Mouse (Mus musculus): Measurements from ENCODE around the gene Sprr2a2.
"Not testable (repeated sequence)": the region's sequence is repeated elsewhere in the genome, so short reads cannot be mapped to it uniquely, and the experiment has no call there.

Gene Sprr2a2

DNA sequence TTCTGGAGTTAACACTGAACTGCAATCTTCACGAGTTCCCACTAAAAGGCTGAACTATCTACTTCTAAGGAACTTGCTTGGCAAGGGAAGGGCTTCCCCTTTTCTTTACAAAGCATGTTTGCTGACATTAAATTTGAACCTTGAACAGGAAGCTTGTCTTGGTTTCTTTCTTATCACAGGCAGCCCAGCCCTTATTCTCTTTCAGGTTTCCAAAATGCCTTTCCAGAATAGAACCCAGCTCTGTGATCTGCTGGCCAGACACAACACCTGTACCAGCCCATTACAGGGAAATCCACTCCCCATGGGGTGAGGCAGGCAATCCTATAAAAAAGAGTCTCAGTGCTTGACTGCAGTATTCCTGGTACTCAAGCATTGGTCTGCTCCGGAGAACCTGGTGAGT lies at the start of gene Sprr2a2, which contains the start of gene Sprr2a1:
Sprr2a2 (plus strand) TSS at position 352 of the 400 bp plus-strand sequence.
Sprr2a1 (plus strand) TSS at position 231 of the 400 bp plus-strand sequence.
- not testable (repeated sequence) for DNase-seq (ENCODE audit: low spot score)

DNA sequence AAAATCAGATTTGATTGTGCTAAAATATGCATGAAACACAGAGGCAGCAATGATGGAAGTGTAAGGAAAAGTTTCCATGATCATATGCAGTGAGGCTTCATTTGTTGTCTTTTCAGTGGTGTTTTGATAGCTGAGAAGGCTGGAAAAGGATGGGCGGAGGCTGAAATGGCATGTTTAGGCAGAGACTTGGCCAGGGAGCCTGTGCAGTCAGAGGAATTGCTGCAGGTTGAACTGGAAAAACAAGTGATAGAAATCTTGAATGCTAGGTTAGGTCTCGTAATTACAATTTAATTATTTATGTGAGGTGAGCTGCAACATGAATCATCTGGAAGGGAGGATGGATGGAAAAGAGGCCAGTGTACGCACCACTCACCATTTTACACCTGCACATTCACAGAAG lies 45.9 kb upstream of the Sprr2a2 start:
- no peak for DNase-seq (ENCODE audit: low spot score)

DNA sequence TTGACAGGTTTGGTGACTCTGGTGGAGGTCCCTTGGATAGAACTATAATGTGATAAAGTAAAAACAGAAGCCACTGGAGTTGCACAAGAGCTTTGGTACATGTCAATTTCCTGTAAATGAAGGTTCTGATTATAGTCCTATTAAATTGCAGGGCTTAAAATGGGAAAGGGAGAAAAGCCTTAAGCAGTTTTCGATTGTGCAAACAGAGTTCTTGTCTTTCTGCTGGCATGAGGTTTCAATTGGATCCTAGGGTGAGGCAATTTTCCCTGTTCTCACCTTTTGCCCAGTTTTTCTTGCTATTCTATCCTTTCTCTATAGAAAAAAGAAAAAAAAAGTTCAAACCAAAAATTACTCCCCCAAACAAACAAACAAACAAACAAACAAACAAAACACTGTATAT lies 38.8 kb upstream of the Sprr2a2 start:
- no peak for DNase-seq (ENCODE audit: low spot score)

DNA sequence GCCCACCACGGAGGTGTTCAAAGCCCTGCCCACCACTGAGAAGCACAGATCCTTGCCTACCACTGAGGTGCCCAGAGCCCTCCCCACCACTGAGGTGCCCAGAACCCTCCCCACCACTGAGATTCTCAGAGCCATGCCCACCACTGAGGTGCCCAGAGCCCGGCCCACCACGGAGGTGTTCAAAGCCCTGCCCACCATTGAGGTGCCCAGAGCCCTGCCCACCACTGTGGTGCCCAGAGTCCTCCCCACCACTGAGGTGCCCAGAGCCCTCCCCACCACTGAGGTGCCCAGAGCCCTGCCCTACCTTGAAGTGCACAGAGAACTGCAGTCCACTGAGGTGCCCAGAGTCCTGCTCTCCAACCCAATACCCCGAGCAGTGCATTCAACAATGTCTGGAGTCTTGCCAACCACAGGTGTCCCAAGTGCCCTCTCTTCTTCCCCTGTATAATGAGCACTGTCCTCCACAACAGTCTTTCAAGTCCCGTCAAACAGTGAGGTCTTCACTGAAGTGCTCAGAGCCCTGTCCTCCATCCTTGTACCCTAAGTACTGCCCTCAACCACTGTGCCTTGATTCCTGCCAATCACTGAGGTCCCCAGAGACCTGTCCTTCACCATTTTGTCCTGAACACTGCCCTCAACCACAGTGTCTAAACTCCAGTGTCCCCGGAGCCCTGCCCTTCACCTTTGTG lies 20.1 kb upstream of the Sprr2a2 start:
- DNase-seq (ENCODE audit: low spot score): no peak

DNA sequence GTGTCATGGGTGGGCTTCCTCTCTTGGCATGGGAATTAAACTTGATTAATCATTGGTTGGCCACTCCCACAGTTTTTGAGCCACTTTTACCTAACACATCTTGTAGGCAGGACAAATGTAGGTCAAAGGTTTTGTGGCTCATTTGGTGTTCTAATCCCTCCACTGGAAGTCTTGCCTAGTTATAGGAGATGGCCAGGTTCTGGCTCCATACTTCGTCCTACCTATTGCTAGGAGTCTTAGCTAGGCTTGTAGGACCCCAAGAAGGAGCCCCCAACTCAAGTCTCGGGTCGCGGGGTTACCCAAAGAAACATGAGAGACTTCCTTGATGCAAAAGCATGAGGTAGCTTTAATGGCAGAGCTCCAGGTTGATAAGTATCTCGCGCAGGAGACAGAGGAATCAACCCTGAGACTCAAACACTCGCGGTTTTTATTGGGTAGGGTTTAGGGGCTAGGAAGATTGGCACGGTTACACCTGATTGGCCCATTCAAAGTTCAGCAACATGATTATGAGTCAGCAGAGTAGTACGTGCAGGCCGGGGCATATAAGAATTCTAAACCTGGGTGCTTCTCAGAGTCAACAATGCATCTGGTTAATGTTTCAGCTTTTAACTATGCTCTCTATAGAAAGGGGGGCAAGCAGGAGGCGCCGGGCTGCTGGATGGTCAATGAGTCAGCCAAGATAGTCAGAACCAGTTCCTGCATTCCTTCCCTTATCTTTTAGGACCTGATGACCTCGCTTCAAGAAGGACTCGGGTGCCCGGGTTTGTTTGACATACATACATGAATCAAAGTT lies 4.4 kb upstream of the Sprr2a2 start:
- not testable (repeated sequence) for DNase-seq (ENCODE audit: low spot score)

DNA sequence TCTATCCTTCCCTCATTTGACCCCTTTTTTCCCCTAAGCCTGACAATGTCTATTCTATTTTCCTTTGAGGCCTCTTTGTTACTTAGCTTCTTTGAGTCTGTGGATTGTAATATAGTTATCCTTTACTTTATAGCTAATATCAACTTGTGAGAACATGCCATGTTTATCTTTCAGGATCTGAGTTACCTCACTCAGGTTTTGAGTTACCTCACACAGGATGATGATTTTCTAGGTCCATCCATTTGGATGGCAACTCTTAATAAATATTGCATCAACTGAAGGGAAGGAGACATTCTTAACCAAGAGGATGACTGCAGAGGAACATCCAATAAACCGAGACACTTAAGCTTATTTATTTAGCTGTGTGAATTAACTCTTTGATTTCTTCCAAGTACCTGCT lies 3.7 kb upstream of the Sprr2a2 start:
- DNase-seq (ENCODE audit: low spot score): not testable (repeated sequence)

DNA sequence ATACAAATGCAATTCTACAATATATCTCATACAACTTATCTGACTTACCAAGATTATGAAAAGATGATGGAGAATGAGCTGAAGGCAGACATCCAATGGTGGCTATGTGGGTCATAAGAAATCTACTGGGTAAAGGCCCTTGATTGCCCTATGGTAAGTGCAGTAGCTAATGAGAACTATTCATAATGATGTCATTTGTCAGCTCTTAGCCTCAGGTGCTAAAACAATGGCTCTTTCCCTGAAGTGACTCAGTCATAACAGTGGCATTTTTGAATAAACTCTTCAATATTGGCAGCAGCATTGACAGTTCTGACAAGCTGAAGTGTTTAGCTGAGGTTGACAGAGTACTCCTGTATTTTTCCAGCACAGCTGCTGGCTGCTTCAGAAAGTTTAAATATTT lies 2.1 kb upstream of the Sprr2a2 start:
- DNase-seq (ENCODE audit: low spot score): not testable (repeated sequence)

DNA sequence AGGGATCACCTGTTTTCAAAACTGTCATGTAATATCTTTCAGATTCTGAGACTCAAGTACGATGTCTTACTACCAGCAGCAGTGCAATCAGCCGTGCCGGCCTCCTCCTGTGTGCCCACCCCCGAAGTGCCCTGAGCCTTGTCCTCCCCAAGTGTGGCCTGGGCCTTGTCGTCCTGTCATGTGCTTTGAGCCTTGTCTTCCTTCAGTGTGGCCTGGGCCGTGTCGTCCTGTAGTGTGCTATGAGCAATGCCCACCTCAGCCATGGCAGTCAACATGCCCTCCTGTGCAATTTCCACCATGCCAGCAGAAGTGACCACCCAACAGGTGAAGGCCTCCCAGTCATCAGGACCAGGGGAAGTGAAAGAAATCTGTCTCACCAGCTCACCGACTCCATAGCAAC lies 3.3 kb downstream of the Sprr2a2 start:
- DNase-seq (ENCODE audit: low spot score): not testable (repeated sequence)

DNA sequence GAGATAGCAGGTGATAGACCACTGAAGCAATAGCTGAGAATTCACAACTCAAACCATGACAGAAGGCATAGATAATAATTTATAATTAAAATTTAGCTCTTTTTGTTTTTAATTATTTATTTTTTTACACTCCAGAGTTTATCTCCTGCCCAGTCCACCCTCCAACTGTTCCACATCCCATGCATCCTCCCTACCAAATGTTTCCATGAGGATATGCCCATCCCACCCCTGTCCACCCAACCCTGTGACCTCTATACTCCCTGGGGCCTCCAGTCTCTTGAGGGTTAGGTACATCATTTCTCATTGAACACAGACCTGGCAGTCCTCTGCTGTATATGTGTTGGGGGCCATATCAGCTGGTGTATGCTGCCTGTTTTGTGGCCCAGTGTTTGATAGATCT lies 8.0 kb downstream of the Sprr2a2 start:
- DNase-seq (ENCODE audit: low spot score): not testable (repeated sequence)

DNA sequence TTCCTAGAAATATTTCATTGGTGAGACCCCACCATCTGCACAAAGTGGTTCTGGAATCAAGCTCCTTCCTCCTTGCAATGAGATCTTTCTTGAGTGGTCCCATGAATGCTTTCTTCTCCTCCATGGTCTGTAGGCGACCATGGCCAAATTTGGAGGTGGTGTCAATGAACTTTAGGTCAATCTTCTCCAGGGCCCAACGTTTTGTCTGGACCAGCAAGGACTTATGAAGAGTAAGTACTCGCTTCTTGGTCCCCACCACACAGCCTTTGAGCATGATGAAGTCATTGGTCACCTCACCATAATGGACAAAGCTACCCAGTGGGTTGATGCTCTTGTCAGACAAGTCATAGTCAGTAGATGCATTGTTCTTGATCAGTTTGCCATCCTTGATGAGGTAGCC lies 11.7 kb downstream of the Sprr2a2 start:
- DNase-seq (ENCODE audit: low spot score): not testable (repeated sequence)

DNA sequence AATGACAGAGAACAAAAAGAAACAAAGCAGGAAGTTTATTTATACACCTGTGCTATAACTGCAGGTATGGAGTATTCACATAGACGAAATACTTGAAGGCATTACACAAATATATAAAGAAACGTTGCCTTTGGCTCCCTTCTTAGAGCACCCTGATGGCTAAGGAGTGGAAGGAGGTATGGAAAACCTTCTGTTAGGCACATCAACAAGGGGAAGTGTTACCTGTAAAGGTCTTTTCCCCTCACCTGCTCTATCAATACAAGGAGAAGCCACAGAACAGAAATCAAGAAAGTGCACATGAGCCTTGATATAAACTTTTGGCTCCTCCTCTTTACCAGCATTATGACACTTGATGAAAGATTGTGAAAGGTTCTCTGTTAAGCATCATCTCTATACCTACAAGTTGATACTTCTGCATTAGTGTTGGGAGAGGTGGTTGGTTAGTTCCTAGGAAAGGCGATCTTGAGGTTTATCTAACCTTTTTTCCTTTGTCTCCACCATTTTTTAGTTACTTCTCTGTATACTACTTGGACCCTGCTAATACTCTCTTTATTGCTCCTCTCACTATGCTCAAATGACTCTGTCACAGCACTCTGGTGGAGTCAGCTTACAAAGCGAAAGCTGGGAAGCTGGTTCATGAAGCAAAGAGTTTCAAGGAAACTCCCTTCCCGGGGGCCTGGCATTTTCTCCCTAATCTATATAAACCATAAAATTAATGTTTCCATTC lies 20.9 kb downstream of the Sprr2a2 start:
- not testable (repeated sequence) for DNase-seq (ENCODE audit: low spot score)

DNA sequence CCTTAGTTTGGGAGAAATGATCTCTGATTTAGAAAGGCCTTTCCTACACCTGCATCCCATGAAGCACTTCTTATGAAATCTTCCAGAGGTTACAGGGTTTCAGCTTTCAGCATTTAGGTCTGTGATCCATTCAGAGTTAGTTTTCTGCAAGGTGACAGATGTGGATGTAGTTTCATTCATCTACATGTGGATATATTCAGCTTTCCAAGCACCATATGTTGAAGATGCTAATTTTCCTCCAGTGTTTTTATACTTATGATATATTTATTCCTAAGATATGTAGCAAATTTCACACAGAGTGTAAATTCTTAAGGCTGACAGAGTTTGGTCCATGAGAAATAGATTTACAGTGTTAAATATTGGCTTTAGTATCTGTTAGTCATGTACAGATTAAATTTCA lies 23.0 kb downstream of the Sprr2a2 start:
- not testable (repeated sequence) for DNase-seq (ENCODE audit: low spot score)

DNA sequence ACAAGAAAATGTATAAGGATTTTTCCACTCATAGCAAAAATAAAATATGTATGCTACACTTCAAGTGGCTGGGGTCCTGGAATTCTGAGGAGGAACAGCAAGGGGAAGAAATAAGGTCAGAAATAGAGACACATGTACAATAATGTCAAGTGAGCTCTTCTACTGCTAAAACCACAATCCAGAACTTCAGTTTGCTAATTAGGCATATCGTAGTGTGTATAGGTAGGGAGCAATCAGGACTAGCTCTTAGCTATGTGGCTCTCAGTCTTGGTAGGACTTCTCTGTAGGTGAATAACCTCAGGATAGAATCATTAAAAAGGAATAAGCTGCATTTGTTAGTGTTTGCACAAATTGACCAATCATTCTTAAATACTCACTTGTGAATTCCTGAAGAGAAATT lies 23.5 kb downstream of the Sprr2a2 start:
- not testable (repeated sequence) for DNase-seq (ENCODE audit: low spot score)

DNA sequence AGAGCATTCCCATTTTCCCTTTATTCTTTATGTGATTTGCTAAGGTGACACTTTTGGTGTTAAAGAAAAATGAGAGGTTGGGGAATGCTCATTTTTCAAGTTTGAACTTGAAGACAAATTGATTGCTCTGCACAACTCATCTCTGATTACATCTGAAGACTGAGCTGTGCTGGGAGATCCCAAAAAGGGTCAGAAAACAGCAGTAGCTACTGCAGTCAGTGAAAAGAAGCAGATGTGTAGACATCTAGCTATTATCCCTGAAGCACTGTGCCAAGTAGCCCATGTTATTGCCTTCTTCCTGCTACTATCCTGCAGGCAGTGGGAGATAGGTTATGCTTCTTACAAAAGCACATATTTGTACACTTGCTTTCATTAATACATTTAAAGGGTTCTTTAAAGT lies 29.1 kb downstream of the Sprr2a2 start:
- not testable (repeated sequence) for DNase-seq (ENCODE audit: low spot score)

DNA sequence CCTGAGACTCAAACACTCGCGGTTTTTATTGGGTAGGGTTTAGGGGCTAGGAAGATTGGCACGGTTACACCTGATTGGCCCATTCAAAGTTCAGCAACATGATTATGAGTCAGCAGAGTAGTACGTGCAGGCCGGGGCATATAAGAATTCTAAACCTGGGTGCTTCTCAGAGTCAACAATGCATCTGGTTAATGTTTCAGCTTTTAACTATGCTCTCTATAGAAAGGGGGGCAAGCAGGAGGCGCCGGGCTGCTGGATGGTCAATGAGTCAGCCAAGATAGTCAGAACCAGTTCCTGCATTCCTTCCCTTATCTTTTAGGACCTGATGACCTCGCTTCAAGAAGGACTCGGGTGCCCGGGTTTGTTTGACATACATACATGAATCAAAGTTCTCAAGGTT lies 30.5 kb downstream of the Sprr2a2 start:
- not testable (repeated sequence) for DNase-seq (ENCODE audit: low spot score)

DNA sequence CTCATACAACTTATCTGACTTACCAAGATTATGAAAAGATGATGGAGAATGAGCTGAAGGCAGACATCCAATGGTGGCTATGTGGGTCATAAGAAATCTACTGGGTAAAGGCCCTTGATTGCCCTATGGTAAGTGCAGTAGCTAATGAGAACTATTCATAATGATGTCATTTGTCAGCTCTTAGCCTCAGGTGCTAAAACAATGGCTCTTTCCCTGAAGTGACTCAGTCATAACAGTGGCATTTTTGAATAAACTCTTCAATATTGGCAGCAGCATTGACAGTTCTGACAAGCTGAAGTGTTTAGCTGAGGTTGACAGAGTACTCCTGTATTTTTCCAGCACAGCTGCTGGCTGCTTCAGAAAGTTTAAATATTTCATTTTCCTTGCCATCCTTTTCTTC lies 32.8 kb downstream of the Sprr2a2 start:
- not testable (repeated sequence) for DNase-seq (ENCODE audit: low spot score)

DNA sequence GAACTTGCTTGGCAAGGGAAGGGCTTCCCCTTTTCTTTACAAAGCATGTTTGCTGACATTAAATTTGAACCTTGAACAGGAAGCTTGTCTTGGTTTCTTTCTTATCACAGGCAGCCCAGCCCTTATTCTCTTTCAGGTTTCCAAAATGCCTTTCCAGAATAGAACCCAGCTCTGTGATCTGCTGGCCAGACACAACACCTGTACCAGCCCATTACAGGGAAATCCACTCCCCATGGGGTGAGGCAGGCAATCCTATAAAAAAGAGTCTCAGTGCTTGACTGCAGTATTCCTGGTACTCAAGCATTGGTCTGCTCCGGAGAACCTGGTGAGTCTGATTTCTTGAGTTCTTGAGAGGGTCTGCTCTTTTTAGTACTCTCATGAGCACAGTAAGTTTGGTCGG lies 34.7 kb downstream of the Sprr2a2 start:
- not testable (repeated sequence) for DNase-seq (ENCODE audit: low spot score)

DNA sequence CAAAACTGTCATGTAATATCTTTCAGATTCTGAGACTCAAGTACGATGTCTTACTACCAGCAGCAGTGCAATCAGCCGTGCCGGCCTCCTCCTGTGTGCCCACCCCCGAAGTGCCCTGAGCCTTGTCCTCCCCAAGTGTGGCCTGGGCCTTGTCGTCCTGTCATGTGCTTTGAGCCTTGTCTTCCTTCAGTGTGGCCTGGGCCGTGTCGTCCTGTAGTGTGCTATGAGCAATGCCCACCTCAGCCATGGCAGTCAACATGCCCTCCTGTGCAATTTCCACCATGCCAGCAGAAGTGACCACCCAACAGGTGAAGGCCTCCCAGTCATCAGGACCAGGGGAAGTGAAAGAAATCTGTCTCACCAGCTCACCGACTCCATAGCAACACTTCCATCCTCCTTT lies 38.1 kb downstream of the Sprr2a2 start:
- not testable (repeated sequence) for DNase-seq (ENCODE audit: low spot score)

DNA sequence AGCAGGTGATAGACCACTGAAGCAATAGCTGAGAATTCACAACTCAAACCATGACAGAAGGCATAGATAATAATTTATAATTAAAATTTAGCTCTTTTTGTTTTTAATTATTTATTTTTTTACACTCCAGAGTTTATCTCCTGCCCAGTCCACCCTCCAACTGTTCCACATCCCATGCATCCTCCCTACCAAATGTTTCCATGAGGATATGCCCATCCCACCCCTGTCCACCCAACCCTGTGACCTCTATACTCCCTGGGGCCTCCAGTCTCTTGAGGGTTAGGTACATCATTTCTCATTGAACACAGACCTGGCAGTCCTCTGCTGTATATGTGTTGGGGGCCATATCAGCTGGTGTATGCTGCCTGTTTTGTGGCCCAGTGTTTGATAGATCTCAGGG lies 42.8 kb downstream of the Sprr2a2 start:
- DNase-seq (ENCODE audit: low spot score): not testable (repeated sequence)

DNA sequence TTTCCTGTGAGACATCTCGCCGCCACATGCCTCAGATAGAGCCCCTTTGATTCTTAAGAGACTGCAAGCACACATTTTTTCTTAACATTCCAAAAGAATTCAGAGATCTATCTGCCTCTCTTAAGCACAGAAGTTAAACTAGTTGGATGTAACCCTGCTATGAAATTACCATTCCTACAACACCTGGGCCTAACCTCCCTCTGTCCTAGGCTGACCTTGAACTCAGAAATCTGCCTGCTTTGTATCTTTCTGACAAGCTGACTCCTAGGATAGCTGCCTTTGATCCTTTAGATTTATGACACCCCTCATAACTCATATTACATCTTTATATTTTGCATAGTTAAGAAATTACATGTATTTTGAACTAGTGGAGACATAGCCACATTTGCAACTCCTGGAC lies 47.7 kb downstream of the Sprr2a2 start:
- DNase-seq (ENCODE audit: low spot score): not testable (repeated sequence)

DNA sequence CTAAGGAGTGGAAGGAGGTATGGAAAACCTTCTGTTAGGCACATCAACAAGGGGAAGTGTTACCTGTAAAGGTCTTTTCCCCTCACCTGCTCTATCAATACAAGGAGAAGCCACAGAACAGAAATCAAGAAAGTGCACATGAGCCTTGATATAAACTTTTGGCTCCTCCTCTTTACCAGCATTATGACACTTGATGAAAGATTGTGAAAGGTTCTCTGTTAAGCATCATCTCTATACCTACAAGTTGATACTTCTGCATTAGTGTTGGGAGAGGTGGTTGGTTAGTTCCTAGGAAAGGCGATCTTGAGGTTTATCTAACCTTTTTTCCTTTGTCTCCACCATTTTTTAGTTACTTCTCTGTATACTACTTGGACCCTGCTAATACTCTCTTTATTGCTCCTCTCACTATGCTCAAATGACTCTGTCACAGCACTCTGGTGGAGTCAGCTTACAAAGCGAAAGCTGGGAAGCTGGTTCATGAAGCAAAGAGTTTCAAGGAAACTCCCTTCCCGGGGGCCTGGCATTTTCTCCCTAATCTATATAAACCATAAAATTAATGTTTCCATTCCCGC lies 55.8 kb downstream of the Sprr2a2 start:
- DNase-seq (ENCODE audit: low spot score): not testable (repeated sequence)

DNA sequence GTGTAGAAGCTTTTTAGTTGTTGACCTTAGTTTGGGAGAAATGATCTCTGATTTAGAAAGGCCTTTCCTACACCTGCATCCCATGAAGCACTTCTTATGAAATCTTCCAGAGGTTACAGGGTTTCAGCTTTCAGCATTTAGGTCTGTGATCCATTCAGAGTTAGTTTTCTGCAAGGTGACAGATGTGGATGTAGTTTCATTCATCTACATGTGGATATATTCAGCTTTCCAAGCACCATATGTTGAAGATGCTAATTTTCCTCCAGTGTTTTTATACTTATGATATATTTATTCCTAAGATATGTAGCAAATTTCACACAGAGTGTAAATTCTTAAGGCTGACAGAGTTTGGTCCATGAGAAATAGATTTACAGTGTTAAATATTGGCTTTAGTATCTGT lies 57.8 kb downstream of the Sprr2a2 start:
- DNase-seq (ENCODE audit: low spot score): not testable (repeated sequence)
